Mouse (Mus musculus) neural tube, embryonic 15.5 days (tissue): ENCODE results near the gene 4930513O06Rik. TPM values are rescaled to one million over a fixed set of nuclear protein-coding genes. Genes with fewer than 3 reads are reported as not detected.

Source experiments
- ATAC-seq: fragments of 200-750 bp; cut with Nextera tagmentation; 2 replicates; pipeline ENCODE4 v1.8.0; 2017; ENCODE audit warnings: mild to moderate bottlenecking, moderate TSS enrichment, moderate library complexity; ENCODE audit not compliant: low FRiP score
- H3K27ac ChIP-seq: fragments of 300-500 bp; sonication (generic); replicated peaks from 2 replicates; pipeline ENCODE4 v1.5.1; 2015; ENCODE audit warnings: mild to moderate bottlenecking, inconsistent platforms
- H3K27me3 ChIP-seq: fragments of 300-500 bp; sonication (generic); replicated peaks from 2 replicates; pipeline ENCODE4 v1.6.1; 2015; ENCODE audit warnings: inconsistent platforms
- H3K36me3 ChIP-seq: fragments of 300-500 bp; sonication (generic); 2 replicates; pipeline ENCODE4 v1.6.1; 2015; ENCODE audit warnings: inconsistent platforms
- H3K4me1 ChIP-seq: fragments of 300-500 bp; sonication (generic); 2 replicates; pipeline ENCODE4 v1.6.1; 2015; ENCODE audit warnings: inconsistent platforms
- H3K4me2 ChIP-seq: fragments of 300-500 bp; sonication (generic); 2 replicates; pipeline ENCODE4 v1.6.1; 2015; ENCODE audit warnings: inconsistent platforms, mild to moderate bottlenecking, moderate library complexity
- H3K4me3 ChIP-seq: fragments of 300-500 bp; sonication (generic); replicated peaks from 2 replicates; pipeline ENCODE4 v1.5.1; 2015; ENCODE audit warnings: mild to moderate bottlenecking, inconsistent platforms
- H3K9ac ChIP-seq: fragments of 300-500 bp; sonication (generic); replicated peaks from 2 replicates; pipeline ENCODE4 v1.6.1; 2015; ENCODE audit warnings: mild to moderate bottlenecking, inconsistent platforms
- H3K9me3 ChIP-seq: fragments of 300-500 bp; sonication (generic); replicated peaks from 2 replicates; pipeline ENCODE4 v1.6.1; 2016; ENCODE audit warnings: inconsistent platforms
- WGBS: fragments of 180-500 bp; shearing (Covaris S2); methylation state at CpG from one replicate; pipeline ENCODE4 v1.1.7; 2015; ENCODE audit warnings: mixed read lengths; 5-methylcytosine and 5-hydroxymethylcytosine counted together
- polyA plus RNA-seq: library from polyadenylated mRNA; unstranded; fragments of >200 nt; fragmentation: Nextera tagmentation; extraction: Ambion mirVana; gene quantifications from 2 replicates; pipeline ENCODE4 v1.2.1, GENCODE M21; 2015

4930513O06Rik gene
- polyA plus RNA-seq, result not detected in 2 replicates

- ATAC-seq, result no peak
- Histone ChIP-seq H3K4me1 (no peaks in the 10 kb centered on the region), H3K4me3 (no peak within 1 kb of the TSS), H3K9ac (no peak within 1 kb of the TSS), H3K9me3 (no peaks in the 10 kb centered on the region), H3K27me3 (no peaks in the 10 kb centered on the region), H3K4me2 (no peak within 1 kb of the TSS), H3K36me3 (no peaks in the 10 kb centered on the region), H3K27ac (no peak within 1 kb of the TSS)
- 96% methylated on average over 1 of the region's 1 CpGs for whole genome bisulfite sequencing
Measured at GRCm38 (mm10) chrX:139085943-139086342, at the start of gene 4930513O06Rik. Gene 4930513O06Rik, plus strand, starts transcription at chrX:139086243.

GRCm38 (mm10) chrX:139037666-139038065 is 48.4 kb upstream of the 4930513O06Rik start:
- no peak overlapping the region for H3K9ac ChIP-seq
- no peak overlapping the region for H3K27ac ChIP-seq
- no peak for ATAC-seq
- H3K36me3 ChIP-seq, result no peaks in the 10 kb centered on the region
- H3K4me3 ChIP-seq, result no peak overlapping the region
- no peaks in the 10 kb centered on the region for H3K4me1 ChIP-seq
- no peak overlapping the region for H3K4me2 ChIP-seq
- 97% methylated on average over 1 of the region's 1 CpGs for WGBS
- H3K27me3 ChIP-seq, result no peaks in the 10 kb centered on the region
- no peaks in the 10 kb centered on the region for H3K9me3 ChIP-seq

GRCm38 (mm10) chrX:139039314-139039713 is 46.7 kb upstream of the 4930513O06Rik start:
- WGBS, result 75% methylated on average over 2 of the region's 2 CpGs
- Histone ChIP-seq H3K9me3 (no peaks in the 10 kb centered on the region), H3K4me1 (no peaks in the 10 kb centered on the region), H3K36me3 (no peaks in the 10 kb centered on the region), H3K27me3 (no peaks in the 10 kb centered on the region), H3K4me2 (no peak overlapping the region), H3K4me3 (no peak overlapping the region), H3K9ac (no peak overlapping the region), H3K27ac (no peak overlapping the region)
- ATAC-seq, result no peak

DNA sequence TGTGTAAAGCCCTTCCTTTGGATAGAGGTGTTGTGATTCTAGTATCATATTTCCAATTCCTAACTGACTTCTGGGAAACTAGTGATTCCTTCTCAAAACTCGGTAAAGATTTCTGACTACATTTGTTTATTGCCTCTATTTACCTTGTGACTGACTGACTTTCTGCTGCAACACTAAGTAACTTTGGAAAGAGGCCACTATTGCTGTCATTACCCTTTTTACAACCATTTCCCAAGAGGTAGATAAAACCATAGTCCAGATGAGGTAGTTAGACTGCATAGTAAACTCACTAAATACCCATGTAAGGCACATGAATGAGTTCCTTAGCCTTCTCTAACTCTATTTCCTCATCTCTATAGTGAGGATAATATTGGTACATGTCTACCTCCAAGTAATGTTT is 44.9 kb upstream of the 4930513O06Rik start:
- H3K9me3 ChIP-seq, result no peaks in the 10 kb centered on the region
- no peaks in the 10 kb centered on the region for H3K27me3 ChIP-seq
- ATAC-seq, result no peak
- H3K27ac ChIP-seq, result no peak overlapping the region
- H3K4me2 ChIP-seq, result no peak overlapping the region
- H3K4me3 ChIP-seq, result no peak overlapping the region
- H3K9ac ChIP-seq, result no peak overlapping the region
- no peaks in the 10 kb centered on the region for H3K4me1 ChIP-seq
- WGBS, result 57% methylated on average over 1 of the region's 1 CpGs
- no peaks in the 10 kb centered on the region for H3K36me3 ChIP-seq

GRCm38 (mm10) chrX:139051976-139052375 is 34.1 kb upstream of the 4930513O06Rik start:
- H3K4me1 ChIP-seq, result no peaks in the 10 kb centered on the region
- H3K4me3 ChIP-seq, result no peak overlapping the region
- H3K9ac ChIP-seq, result no peak overlapping the region
- no peak for ATAC-seq
- 74% methylated on average over 1 of the region's 1 CpGs for WGBS
- H3K36me3 ChIP-seq, result no peaks in the 10 kb centered on the region
- H3K27ac ChIP-seq, result no peak overlapping the region
- no peaks in the 10 kb centered on the region for H3K9me3 ChIP-seq
- no peak overlapping the region for H3K4me2 ChIP-seq
- no peaks in the 10 kb centered on the region for H3K27me3 ChIP-seq

GRCm38 (mm10) chrX:139053149-139053548 is 32.9 kb upstream of the 4930513O06Rik start:
- no peak for ATAC-seq
- H3K27ac ChIP-seq, result no peak overlapping the region
- WGBS, result 63% methylated on average over 1 of the region's 1 CpGs
- H3K4me1 ChIP-seq, result no peaks in the 10 kb centered on the region
- H3K9me3 ChIP-seq, result no peaks in the 10 kb centered on the region
- no peaks in the 10 kb centered on the region for H3K36me3 ChIP-seq
- no peak overlapping the region for H3K9ac ChIP-seq
- no peak overlapping the region for H3K4me2 ChIP-seq
- H3K4me3 ChIP-seq, result no peak overlapping the region
- no peaks in the 10 kb centered on the region for H3K27me3 ChIP-seq

GRCm38 (mm10) chrX:139064078-139064477 is 22.0 kb upstream of the 4930513O06Rik start:
- no peaks in the 10 kb centered on the region for H3K4me1 ChIP-seq
- no peak overlapping the region for H3K4me3 ChIP-seq
- no peak overlapping the region for H3K9ac ChIP-seq
- no peaks in the 10 kb centered on the region for H3K9me3 ChIP-seq
- H3K4me2 ChIP-seq, result no peak overlapping the region
- no peak overlapping the region for H3K27ac ChIP-seq
- H3K36me3 ChIP-seq, result no peaks in the 10 kb centered on the region
- 93% methylated on average over 5 of the region's 5 CpGs for WGBS
- ATAC-seq, result no peak
- H3K27me3 ChIP-seq, result no peaks in the 10 kb centered on the region

- H3K9me3 ChIP-seq, result no peaks in the 10 kb centered on the region
- no peak overlapping the region for H3K27ac ChIP-seq
- no peak overlapping the region for H3K4me2 ChIP-seq
- H3K9ac ChIP-seq, result no peak overlapping the region
- no peaks in the 10 kb centered on the region for H3K36me3 ChIP-seq
- no peak overlapping the region for H3K4me3 ChIP-seq
- no peaks in the 10 kb centered on the region for H3K27me3 ChIP-seq
- WGBS, result 95% methylated on average over 2 of the region's 2 CpGs
- no peaks in the 10 kb centered on the region for H3K4me1 ChIP-seq
- ATAC-seq, result no peak
Measured at GRCm38 (mm10) chrX:139078493-139078892, 7.5 kb upstream of the 4930513O06Rik start.

DNA sequence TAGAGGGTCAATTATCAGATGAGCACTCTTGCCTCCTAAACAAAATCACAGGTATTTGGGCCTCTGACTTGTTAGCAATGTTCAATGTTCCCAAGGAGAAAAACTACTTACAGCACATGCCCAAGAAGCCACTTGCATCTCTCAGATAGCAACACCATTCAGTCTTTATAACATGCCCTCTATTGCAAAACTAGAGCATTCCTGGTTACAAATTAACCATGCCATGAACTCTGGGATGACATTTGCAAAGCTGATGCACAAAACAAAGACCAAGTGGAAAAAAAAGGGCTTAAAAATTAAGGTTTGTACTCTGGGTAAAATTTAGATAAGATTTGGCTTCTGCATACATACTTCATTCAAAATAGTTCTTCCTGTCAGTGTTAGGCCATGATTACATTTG is 966 bp upstream of the 4930513O06Rik start, which contains the start of gene Serpina7:
Serpina7 (minus strand) TSS at position 160 of the 400 bp plus-strand sequence.
- no peaks in the 10 kb centered on the region for H3K4me1 ChIP-seq
- no peak within 1 kb of the TSS for H3K27ac ChIP-seq
- H3K36me3 ChIP-seq, result no peaks in the 10 kb centered on the region
- H3K4me2 ChIP-seq, result no peak within 1 kb of the TSS
- no peak within 1 kb of the TSS for H3K9ac ChIP-seq
- no peak for ATAC-seq
- no peaks in the 10 kb centered on the region for H3K27me3 ChIP-seq
- H3K9me3 ChIP-seq, result no peaks in the 10 kb centered on the region
- no peak within 1 kb of the TSS for H3K4me3 ChIP-seq

DNA sequence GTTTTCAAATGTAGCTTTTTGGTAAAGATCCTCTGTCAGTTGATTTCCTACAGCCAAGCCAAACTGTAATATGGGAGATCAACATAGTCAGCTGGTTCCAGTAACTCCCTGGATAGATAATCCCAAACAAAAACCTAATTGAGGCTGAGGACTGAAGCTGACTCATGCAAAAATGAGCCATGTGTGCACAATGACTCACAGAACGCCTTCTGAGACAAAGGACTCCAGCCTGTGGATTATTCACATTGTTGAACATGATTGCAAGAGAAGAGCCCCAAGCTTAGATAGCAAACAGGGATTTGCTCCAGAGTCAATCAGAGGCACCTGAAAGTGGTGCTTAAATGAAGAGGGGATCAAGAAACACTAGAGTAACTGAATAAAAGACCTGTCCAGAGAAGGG is 11.2 kb downstream of the 4930513O06Rik start:
- H3K27ac ChIP-seq, result no peak overlapping the region
- H3K27me3 ChIP-seq, result no peaks in the 10 kb centered on the region
- H3K4me2 ChIP-seq, result no peak overlapping the region
- no peaks in the 10 kb centered on the region for H3K36me3 ChIP-seq
- ATAC-seq, result no peak
- no peaks in the 10 kb centered on the region for H3K4me1 ChIP-seq
- H3K9ac ChIP-seq, result no peak overlapping the region
- WGBS, result 59% methylated on average over 1 of the region's 1 CpGs
- no peaks in the 10 kb centered on the region for H3K9me3 ChIP-seq
- no peak overlapping the region for H3K4me3 ChIP-seq

DNA sequence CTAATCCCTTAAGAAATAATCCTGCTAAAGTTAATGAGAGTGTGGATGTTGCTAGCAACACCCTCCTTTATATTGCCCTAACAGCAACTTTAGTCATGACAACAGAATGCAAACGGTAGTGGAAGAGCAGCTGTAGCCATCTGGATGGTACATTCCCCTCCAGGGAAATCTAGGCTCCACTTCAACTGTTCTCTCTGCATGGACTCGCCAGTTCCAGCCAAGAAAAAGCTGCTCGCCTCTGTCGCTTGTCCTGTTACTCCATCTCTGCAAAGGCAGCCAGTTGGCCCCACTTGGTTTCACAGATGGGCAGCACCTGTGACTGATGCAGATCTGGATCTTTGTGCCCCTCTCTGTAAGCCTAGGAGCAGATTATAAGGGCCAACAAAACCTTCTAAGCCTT is 48.0 kb downstream of the 4930513O06Rik start:
- H3K9me3 ChIP-seq, result no peaks in the 10 kb centered on the region
- H3K36me3 ChIP-seq, result no peaks in the 10 kb centered on the region
- no peak overlapping the region for H3K4me3 ChIP-seq
- no peak overlapping the region for H3K27ac ChIP-seq
- ATAC-seq, result no peak
- no peaks in the 10 kb centered on the region for H3K27me3 ChIP-seq
- 70% methylated on average over 4 of the region's 4 CpGs for WGBS
- no peak overlapping the region for H3K4me2 ChIP-seq
- no peaks in the 10 kb centered on the region for H3K4me1 ChIP-seq
- H3K9ac ChIP-seq, result no peak overlapping the region
